Mouse (Mus musculus): ENCODE measurements around the gene Aven.

Aven gene

DNA sequence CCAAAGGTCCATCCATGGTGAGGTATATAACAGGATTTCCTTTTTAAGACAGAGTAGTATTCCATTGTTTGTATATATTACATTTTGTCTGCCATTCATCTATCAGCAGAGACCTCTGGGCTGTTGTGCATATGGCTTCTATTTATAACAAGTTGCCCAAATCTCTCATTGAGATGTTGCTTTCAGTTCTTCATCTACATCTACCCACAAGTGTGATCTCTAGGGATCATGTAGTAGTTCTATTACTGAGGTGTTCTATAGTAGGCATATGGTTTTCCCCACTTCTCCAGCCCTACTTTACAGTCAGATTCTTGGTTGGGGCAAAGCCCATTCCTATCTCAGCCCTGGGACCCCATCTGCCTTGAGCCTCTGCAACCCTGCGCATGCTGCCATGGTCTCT is 72.3 kb downstream of the Aven start:
- no peak for DNase-seq (ENCODE audit: low read depth, low spot score)
- no peaks in the 10 kb centered on the region for H3K36me3 ChIP-seq (ENCODE audit: control insufficient read depth, insufficient read depth, low read length, poor library complexity, severe bottlenecking)
- no peaks in the 10 kb centered on the region for H3K27me3 ChIP-seq (ENCODE audit: control insufficient read depth, insufficient read depth, low read length, poor library complexity, severe bottlenecking)

GRCm38 (mm10) chr2:112566290-112567085 is 73.7 kb downstream of the Aven start:
- H3K27me3 ChIP-seq (ENCODE audit: control insufficient read depth, insufficient read depth, low read length, poor library complexity, severe bottlenecking): no peaks in the 10 kb centered on the region

GRCm38 (mm10) chr2:112567786-112568185 is 75.0 kb downstream of the Aven start:
- Histone ChIP-seq H3K36me3 (ENCODE audit: control insufficient read depth, insufficient read depth, low read length, poor library complexity, severe bottlenecking) (no peaks in the 10 kb centered on the region), H3K27me3 (ENCODE audit: control insufficient read depth, insufficient read depth, low read length, poor library complexity, severe bottlenecking) (no peaks in the 10 kb centered on the region)
- no peak for DNase-seq (ENCODE audit: low read depth, low spot score)

More at GRCm38 (mm10) chr2:112566290-112567085, 73.7 kb downstream of the Aven start:
- H3K36me3 ChIP-seq (ENCODE audit: control insufficient read depth, insufficient read depth, low read length, poor library complexity, severe bottlenecking): no peaks in the 10 kb centered on the region
- no peak for DNase-seq (ENCODE audit: low read depth, low spot score)

DNA sequence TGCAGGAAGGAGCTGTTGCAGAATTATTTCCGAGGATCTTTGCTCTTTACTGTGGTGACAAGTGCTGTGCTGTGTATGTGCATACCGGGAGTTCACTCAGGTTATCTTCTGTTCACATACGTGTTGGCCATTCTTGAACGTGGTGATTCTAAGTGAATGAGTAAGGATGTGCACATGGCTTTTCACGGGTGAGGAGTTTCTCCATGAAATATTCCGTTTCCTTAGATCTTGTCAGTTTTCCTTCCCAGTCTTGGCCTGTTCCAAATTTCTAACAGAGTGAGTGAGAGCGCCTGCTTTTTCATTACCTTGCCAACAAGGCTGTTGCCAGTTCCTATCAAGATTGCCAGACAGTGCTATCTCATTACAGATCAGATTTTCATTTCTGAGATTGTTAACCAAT is 98.2 kb downstream of the Aven start:
- DNase-seq (ENCODE audit: low read depth, low spot score): no peak
- no peaks in the 10 kb centered on the region for H3K36me3 ChIP-seq (ENCODE audit: control insufficient read depth, insufficient read depth, low read length, poor library complexity, severe bottlenecking)
- no peaks in the 10 kb centered on the region; the same call in 1 of the 2 replicates for H3K27me3 ChIP-seq (ENCODE audit: control insufficient read depth, insufficient read depth, low read length, poor library complexity, severe bottlenecking)

- H3K27me3 ChIP-seq (ENCODE audit: control insufficient read depth, insufficient read depth, low read length, poor library complexity, severe bottlenecking): no peaks in the 10 kb centered on the region; the same call in 1 of the 2 replicates
These were observed 98.7 kb downstream of the Aven start for GRCm38 (mm10) chr2:112591451-112591871.

GRCm38 (mm10) chr2:112593322-112593721 is 100.6 kb downstream of the Aven start:
- H3K36me3 ChIP-seq (ENCODE audit: control insufficient read depth, insufficient read depth, low read length, poor library complexity, severe bottlenecking): no peaks in the 10 kb centered on the region
- DNase-seq (ENCODE audit: low read depth, low spot score): no peak
- H3K27me3 ChIP-seq (ENCODE audit: control insufficient read depth, insufficient read depth, low read length, poor library complexity, severe bottlenecking): no peaks in the 10 kb centered on the region; the same call in 1 of the 2 replicates

More at GRCm38 (mm10) chr2:112591451-112591871, 98.7 kb downstream of the Aven start:
- DNase-seq (ENCODE audit: low read depth, low spot score): no peak
- H3K36me3 ChIP-seq (ENCODE audit: control insufficient read depth, insufficient read depth, low read length, poor library complexity, severe bottlenecking): no peaks in the 10 kb centered on the region

DNA sequence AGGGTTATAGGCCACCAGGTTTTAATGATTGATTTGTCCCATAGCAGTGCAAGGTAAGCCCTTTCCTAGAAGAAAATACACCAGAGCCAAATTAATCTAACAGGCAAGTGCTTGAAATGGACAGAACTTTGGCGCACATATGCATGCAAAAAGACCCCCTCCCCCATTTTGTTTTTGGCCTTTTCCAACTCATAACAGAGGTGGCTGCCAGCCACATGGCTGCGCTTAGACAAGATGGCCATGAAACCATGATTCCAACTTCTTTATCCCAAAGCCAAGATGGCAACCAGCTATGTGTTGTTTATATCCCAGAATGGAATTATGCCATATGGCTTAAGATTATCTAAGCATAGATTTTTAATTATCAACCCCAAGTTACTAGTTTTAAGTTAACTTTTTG is 101.0 kb downstream of the Aven start:
- no peak for DNase-seq (ENCODE audit: low read depth, low spot score)
- Histone ChIP-seq H3K36me3 (ENCODE audit: control insufficient read depth, insufficient read depth, low read length, poor library complexity, severe bottlenecking) (no peaks in the 10 kb centered on the region), H3K27me3 (ENCODE audit: control insufficient read depth, insufficient read depth, low read length, poor library complexity, severe bottlenecking) (no peaks in the 10 kb centered on the region)

DNA sequence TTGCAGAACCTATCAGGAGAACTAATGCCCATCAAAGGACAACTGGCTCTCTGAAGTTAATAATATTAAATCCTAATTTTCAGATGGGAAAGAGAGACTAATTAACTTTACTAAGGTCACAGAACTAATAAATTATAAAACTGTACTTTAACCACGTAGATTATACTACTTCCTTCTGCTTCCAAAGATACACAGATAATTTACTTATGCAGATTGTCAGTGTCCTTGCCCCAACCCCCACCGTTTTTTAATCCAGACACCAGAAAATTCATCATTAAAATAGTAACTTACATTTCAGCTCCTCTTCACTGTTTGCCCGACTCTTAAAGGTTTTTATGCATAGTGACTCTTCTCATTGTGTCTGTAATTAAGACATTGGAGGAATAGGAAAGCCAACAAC is 103.0 kb downstream of the Aven start:
- Histone ChIP-seq H3K27me3 (ENCODE audit: control insufficient read depth, insufficient read depth, low read length, poor library complexity, severe bottlenecking) (no peaks in the 10 kb centered on the region), H3K36me3 (ENCODE audit: control insufficient read depth, insufficient read depth, low read length, poor library complexity, severe bottlenecking) (no peaks in the 10 kb centered on the region)
- DNase-seq (ENCODE audit: low read depth, low spot score): no peak

DNA sequence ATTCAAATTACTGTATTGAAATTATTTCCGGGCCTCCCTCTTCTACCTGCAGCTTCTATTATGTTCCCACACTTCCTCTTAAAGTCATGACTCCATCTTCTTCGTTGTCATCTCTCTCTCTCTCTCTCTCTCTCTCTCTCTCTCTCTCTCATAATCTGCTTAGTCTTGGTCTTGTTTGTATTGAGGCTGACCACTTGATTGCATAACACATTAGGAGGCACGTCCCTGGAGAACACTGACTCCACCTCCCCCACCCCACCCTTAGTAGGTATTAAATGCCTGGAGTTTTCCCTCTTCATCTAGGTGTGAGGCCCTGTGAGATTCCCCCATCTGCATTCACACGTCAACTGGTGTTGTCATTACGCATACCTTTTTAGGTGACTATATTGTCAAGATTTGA is 103.7 kb downstream of the Aven start:
- no peaks in the 10 kb centered on the region for H3K27me3 ChIP-seq (ENCODE audit: control insufficient read depth, insufficient read depth, low read length, poor library complexity, severe bottlenecking)
- no peak for DNase-seq (ENCODE audit: low read depth, low spot score)
- H3K36me3 ChIP-seq (ENCODE audit: control insufficient read depth, insufficient read depth, low read length, poor library complexity, severe bottlenecking): no peaks in the 10 kb centered on the region

DNA sequence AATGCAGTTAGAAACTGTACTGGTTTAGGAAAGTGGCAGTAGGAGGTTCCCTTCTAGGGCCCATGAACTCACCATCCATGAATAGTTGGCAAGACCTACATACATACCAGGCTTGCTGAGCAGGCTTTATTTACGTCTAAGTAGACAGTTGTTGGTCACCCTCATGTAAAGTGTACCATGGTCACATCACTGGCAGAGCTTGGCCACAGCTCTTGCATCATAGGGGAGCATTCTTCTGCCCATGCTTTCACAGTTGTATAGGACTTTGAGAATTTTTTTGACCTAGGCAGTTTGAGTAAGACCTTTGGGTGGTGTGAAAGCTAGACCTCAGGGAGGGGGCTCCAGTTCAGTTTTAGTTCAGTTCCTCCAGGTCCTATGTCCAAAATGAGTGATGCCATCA is 104.3 kb downstream of the Aven start:
- DNase-seq (ENCODE audit: low read depth, low spot score): no peak
- Histone ChIP-seq H3K27me3 (ENCODE audit: control insufficient read depth, insufficient read depth, low read length, poor library complexity, severe bottlenecking) (no peaks in the 10 kb centered on the region), H3K36me3 (ENCODE audit: control insufficient read depth, insufficient read depth, low read length, poor library complexity, severe bottlenecking) (no peaks in the 10 kb centered on the region)

DNA sequence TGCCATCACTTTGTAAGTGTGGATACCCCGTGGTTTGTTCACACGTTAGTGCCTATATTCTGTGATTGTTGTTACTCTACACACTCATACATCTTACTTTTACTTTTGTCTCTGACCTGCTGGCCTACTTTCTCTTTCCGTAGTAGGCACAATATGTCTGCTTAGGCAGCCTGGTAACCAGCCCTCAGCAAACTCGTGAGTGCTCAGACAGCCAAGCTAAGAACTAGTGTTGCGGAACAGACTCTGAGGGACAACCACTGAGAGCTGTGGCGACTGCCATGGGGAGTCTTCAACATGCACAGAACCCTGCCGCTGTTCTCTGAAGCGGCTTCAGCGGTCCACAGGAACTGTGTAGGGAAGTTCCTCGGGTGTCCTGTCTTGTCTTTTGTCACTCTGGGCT is 107.5 kb downstream of the Aven start:
- DNase-seq (ENCODE audit: low read depth, low spot score): no peak
- Histone ChIP-seq H3K36me3 (ENCODE audit: control insufficient read depth, insufficient read depth, low read length, poor library complexity, severe bottlenecking) (no peaks in the 10 kb centered on the region), H3K27me3 (ENCODE audit: control insufficient read depth, insufficient read depth, low read length, poor library complexity, severe bottlenecking) (no peaks in the 10 kb centered on the region)

DNA sequence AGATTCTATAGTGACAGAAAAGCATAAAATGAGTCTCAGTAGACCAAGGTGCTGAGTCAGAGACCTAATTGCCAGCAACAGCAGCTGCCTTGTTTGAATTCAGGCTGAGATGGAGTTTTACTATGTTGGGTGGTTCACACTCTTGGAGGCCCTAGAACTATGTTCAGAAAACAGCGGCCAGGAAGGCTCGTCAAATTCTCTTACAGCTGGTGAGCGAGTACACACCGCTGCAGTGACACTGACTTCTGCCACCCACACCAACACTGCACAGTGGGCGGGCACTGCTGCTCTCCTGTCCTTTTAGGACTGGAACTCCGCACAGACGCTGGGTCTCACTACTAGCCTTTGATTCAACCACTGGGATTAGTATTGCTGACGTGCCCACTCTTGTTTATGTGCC is 109.7 kb downstream of the Aven start:
- no peaks in the 10 kb centered on the region for H3K36me3 ChIP-seq (ENCODE audit: control insufficient read depth, insufficient read depth, low read length, poor library complexity, severe bottlenecking)
- DNase-seq (ENCODE audit: low read depth, low spot score): no peak
- H3K27me3 ChIP-seq (ENCODE audit: control insufficient read depth, insufficient read depth, low read length, poor library complexity, severe bottlenecking): no peaks in the 10 kb centered on the region

GRCm38 (mm10) chr2:112606536-112606935 is 113.8 kb downstream of the Aven start:
- Histone ChIP-seq H3K36me3 (ENCODE audit: control insufficient read depth, insufficient read depth, low read length, poor library complexity, severe bottlenecking) (no peaks in the 10 kb centered on the region), H3K27me3 (ENCODE audit: control insufficient read depth, insufficient read depth, low read length, poor library complexity, severe bottlenecking) (no peaks in the 10 kb centered on the region)
- DNase-seq (ENCODE audit: low read depth, low spot score): no peak

DNA sequence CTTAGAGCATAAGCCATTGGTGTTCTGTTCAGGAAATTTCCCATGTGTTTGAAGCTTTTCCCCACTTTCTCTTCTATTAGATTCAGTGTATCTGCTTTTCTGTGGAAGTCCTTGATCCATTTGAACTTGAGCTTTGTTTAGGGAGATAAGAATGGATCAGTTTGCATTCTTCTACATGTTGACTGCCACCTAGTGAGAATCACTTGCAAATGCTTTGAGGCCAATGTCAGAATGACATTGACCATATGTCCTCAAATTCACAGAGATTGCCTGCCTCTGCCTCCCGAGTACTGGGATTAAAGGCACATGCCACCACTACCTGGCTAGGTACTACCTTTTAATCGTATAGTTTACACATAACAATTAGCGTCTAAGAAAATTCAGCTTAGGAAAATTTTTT is 119.9 kb downstream of the Aven start:
- DNase-seq (ENCODE audit: low read depth, low spot score): no peak
- H3K27me3 ChIP-seq (ENCODE audit: control insufficient read depth, insufficient read depth, low read length, poor library complexity, severe bottlenecking): no peaks in the 10 kb centered on the region

DNA sequence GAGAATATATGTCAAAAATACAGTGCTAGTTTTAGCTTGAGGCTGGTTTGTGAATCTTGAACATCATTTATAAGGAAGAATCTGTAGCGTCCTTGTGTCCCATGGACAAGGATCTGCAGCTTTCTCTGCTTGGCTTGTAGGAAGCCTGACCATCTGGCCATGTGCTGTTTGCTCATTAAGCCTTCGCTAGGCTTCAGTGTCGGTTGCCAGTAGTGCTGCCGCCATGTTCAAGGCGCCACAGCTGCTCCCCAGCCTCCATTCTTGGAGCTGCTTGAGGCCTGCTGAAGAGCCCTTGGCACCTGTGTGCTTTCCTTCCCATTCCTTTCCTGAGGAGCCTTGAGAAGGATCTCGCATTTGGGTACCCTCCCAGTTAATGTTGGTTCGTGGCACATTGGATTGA is 121.6 kb downstream of the Aven start:
- Histone ChIP-seq H3K36me3 (ENCODE audit: control insufficient read depth, insufficient read depth, low read length, poor library complexity, severe bottlenecking) (no peaks in the 10 kb centered on the region), H3K27me3 (ENCODE audit: control insufficient read depth, insufficient read depth, low read length, poor library complexity, severe bottlenecking) (no peaks in the 10 kb centered on the region)
- no peak for DNase-seq (ENCODE audit: low read depth, low spot score)

More for the DNA sequence above, 119.9 kb downstream of the Aven start:
- H3K36me3 ChIP-seq (ENCODE audit: control insufficient read depth, insufficient read depth, low read length, poor library complexity, severe bottlenecking): no peaks in the 10 kb centered on the region

DNA sequence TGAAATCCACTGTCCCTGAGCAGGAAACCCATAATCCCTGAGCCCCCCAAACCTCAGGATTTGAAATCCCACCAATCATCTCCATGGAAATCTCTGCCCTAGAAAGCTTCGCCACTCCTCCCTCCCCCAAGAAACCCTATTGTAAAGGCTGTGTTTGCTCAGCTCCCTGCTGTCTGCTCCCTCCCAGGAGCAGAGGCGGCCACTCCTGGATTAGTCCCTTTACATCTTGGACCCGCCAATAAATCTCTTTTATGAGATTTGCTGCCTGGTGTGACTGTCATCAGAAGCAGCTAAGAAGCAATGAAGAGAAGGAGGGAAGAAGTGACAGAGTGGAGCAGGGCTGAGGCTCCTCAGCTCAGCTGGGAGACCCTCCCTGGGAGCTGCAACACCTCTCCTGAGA is 124.4 kb downstream of the Aven start:
- Histone ChIP-seq H3K27me3 (ENCODE audit: control insufficient read depth, insufficient read depth, low read length, poor library complexity, severe bottlenecking) (no peaks in the 10 kb centered on the region), H3K36me3 (ENCODE audit: control insufficient read depth, insufficient read depth, low read length, poor library complexity, severe bottlenecking) (no peaks in the 10 kb centered on the region)
- DNase-seq (ENCODE audit: low read depth, low spot score): no peak
